Mouse (Mus musculus) CD4-positive helper T cell, adult 2 months (primary cell): ENCODE measurements at regions not wholly inside any gene's neighbourhood (a gene's known extent, or its start where the extent isn't known, plus 50 kb on each side); places are given as distances from the start of the nearest gene placed in this dataset.

Experiments
- DNase-seq: peaks from one replicate; pipeline ENCODE4 v3.0.0-alpha.2; 2012; ENCODE audit warnings: low read depth, missing footprints, low spot score

GRCm38 (mm10) chr4:34105251-34105650 is 55.3 kb upstream of the Spaca1 start:
- no peak for DNase-seq

DNA sequence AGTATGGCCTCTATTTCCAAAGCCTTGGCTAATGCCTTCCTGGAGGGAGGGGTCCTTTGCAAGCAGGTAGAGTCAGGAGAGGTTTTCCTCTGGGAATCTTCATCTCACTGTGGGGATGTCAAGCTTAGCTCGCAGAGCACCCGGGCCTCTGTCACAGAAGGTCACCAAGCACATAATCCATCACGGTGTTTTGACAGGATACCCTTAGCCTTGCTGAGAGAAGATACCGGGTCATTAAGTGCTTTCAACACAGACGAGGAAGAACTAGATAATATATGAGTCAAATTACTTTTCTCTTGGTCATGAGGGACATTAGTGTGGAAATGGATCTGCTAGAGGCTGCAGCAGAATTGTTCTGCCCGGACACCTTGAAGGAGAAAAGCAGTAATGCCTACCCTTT is 64.3 kb upstream of the Spaca1 start:
- DNase-seq, result no peak

GRCm38 (mm10) chr4:34117086-34117485 is 67.1 kb upstream of the Spaca1 start:
- no peak for DNase-seq

DNA sequence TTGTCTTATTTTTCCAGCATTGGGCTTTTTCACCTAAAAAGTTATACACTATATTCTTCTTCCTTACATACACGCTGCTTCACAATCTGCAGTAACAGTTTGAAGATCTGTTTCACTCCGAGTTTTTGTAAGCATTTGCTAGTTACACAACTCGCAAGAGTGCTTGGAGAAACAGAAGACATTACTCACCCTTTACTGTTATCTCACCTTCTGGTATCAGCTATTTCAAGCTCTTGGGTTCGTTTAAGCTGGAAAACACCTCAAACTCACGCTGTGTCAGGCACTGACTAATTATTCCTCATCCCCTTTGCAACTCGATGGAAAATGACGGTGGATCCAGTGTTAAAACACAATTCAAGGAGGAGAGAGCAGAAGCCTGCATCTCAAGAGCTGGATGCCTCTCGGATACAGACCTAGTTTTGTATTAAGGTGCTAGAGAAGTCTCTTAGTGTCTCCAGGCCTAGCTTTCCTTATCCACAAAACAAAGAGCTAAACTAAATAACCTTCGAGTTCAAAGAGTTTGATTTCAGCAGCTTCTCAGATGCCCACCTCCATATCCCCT is 73.0 kb upstream of the Spaca1 start:
- DNase-seq, result no peak

DNA sequence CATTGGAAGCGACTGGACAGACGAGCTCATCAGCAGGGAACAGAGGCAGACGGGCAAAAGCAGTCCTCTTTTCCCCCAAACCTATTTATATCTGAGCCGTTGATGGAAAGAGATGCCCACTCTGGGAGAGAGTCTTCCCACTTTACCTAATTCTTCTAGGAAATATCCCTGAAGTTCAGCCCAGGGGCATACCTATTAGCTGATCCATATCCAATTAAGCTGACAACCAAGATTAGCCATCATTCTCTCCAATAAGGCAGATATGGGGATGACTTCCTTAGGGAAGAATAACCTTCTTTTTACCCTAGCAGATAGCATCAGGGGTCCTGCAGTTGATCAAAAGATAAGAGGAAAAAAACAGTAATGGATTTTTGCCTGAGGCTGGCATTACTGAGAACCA is 78.2 kb upstream of the Spaca1 start:
- no peak for DNase-seq

DNA sequence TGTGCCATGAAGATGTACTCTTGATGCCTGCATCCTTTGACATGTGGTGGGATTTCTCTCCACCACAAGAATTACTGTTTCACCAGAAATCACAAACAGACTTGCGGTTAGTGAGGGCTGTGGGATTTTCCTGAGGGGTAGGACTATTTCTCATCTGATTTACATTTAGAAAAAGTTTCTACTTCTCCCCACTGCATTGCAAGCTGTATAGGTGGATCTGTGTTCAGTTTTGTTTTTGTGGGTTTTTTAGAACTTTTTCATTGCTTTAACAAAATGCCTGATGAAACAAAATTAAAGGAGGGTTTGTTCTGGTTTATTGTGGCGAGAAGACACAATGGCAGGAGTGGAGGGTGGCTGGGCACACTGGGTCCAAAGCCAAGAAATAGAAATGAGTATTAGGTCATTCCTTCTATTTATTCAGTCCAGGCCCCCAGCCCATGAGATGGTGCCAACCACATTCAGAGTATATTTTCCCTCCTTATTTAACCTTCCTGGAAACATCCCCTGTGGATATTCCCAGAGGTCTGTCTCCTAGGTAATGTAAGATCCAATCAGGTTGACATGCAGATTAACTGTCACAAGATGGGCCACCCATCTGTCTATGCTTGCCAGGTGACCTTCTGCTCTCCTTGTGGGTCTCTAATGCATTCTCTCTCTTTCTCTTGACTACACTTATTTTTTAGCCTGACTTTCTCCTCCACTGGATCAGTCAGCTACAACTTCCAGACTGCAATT is 96.3 kb upstream of the Spaca1 start:
- DNase-seq, result no peak

- DNase-seq, result no peak
Measured at GRCm38 (mm10) chr4:34148956-34149739, 99.2 kb upstream of the Spaca1 start.

DNA sequence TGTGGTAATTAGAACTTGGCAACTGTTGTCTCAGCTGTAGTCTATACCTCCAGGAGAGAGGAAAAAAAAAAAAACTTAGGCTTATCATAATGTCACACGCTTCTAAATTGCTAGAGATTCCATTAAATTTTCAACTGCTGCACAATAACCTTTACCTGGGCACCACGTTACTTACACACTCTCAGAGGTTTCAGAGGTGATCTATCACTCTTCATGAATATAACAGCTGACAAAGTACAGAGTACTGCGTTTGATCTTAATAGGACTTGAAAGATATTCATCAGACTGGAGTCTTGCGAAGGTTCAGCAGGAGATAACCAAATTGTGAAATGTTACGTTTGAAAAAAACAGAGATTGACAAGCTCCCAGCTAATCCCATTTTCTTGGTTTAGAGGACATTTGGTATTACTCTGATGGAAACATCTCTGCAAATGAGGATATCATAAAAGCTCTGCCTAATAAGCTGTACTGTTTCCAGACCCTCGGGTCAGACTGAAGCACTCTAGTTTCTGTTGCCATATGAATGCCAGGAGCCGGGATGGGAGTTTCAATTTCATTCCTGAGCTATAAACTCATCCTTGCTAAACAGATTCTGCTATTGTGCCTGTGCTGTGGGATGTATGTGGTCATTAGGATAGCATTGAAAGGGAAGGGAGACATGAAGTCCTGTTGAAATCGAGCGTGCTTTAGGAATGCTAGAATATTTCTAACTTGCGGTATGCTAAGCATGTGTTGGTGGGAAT is 101.8 kb upstream of the Spaca1 start:
- DNase-seq, result no peak

DNA sequence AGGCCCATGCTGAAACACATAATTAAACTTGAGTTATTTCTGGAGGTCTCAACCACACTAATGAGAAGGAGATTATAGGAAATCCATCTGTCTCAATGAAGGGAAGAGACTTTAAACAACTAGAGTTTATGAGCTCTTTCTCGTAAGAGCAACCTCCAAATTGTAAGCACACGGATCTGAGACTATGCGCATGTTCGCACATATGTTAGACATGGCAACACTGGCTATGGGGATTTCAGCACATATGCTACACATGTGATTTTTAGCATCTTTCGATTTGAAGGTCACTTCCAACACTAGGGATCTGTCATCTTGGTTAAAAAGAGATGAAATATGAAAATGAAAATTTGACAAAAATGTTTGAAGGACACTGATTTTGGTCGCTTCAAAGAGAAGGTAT is 105.5 kb upstream of the Spaca1 start:
- DNase-seq, result no peak

DNA sequence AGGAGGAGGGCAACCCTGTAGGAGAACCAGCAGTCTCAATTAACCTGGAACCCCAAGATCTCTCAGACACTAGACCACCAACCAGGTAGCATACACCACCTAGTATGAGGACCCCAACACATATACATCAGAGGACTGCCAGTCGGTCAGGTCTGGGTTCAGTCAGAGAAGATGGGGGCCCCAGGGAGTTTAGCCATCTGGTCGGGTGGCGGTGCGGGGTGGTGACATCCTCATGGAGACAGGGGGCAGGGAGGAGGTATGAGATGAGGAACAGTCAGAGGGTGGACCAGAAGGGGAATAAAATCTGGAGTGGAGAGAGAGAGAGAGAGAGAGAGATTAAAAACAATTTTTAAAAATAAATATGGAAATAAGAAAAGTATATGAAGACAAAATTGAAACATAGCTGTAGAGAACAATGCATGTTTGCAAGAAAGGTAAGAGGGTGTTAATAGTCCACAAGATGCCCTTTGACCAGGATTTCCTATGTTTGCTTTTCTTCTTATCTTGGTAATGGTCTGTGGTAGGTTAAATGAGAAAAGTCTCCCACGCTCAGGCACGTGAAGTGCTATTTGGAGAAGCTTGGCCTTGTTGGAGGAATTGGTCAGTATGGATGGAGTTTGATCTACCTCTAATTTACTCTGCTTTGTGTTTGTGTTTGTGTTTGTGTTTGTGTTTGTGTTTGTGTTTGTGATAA is 108.0 kb upstream of the Spaca1 start:
- DNase-seq, result no peak

DNA sequence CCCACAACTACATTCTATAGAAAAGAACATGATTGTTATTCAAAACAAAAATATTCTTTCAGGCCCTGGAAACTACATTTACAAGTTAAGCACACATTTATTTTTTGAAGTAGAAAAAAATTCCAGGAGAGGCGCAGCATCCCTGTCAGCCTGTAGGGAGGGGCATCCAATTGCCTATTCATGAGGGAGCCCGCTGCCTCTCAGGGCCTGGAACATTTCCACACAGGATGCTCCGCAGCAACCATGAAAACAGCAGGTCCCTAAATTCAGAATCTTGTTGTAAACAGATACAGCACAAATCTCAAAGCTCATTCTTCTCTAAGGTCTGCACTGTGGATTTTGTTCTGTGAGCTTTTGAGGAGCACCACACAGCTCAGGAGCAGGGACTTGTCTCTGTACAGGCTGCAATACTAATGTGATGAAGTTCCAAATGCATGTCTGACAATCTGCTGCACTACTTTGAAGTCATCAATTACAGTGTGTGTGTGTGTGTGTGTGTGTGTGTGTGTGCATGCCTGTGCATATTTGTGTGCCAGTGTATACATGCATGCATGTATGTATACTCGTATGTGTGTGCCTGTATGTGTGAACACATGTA is 121.4 kb upstream of the Spaca1 start:
- no peak for DNase-seq

GRCm38 (mm10) chr4:34172000-34172399 is 122.0 kb upstream of the Spaca1 start:
- no peak for DNase-seq

- DNase-seq, result no peak
Measured at GRCm38 (mm10) chr4:34177421-34177820, 127.4 kb upstream of the Spaca1 start.

DNA sequence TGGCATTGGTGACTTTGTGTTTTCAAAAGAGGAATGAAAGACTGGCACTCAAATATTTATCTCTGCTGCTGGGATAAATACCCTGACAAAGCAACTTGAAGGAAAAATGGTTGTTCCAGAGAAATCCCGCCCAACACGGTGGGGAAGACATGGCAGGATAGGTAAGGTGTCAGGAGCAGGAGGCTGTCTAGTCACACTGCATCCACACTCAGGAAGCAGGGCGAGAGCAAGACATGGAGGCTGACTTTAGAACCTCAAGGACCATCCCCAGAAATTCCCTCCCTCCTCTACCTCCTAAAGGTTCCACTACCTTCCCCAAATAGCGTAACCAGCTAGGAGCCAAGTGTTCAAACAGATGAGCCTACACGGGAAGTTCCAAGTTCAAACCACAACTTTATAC is 136.5 kb upstream of the Spaca1 start:
- no peak for DNase-seq

DNA sequence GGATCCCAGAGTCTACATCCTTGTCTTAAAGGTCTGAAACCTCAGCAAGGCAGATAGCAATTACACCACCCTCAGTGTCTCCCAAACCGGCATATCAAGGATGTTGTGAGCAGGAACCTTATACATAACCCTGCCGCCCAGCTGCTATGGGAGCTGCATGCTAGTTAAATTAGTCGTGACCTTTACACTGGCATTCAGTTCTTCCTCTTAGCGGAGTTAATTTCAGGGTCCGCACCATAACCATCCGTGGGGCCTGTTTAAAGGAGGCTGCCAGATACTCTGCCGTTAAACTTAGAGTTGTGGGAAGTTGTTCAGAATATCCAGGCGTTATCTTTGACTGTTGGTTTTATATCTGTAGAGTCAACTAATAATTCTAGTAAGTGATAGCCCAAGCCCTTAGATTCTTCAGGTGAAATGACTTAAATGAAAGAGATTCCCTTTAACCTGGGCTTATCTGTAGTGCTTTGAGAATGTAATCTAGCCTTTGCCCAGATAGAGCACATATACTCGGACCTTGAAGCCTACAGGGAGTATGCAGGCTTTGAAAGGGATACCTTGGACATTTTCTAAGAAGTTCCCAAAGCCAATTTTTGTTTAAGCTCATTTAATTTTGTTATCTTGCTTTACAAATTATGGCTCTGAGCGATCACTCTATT is 153.3 kb upstream of the Spaca1 start:
- DNase-seq, result no peak

DNA sequence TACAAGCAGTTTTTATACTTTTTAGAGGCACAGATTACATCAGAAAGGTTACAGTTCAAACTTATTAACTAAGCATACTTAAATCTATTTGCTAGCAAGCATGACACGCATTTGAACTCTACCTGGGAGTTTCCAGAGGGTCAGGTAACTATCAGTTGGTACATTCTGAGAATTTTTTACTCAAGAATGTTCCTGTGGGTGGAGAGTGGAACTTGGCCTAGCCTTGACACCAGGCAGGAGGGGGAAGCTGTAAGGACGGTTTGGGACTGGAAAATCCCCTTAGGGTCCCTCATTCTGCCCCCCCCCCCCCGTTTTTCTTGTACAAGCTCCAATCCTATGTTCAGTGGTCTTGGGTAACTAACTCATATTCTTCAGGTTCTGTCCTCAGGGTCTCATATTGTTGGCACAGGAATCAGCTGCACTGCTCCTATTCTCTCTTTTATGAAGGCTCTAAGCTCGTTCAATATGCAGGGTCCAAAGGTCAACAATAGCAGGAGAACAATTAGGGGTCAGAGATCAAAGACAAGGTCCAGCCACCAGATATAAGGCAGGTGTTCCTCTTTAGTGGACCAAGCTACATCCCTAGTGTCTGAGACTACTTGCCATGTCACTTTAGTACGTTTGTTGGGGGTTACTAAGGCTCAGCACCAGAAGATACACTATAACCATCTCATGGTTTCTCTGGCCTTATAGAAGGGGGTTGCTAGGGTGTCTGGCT is 159.3 kb upstream of the Spaca1 start:
- no peak for DNase-seq

- DNase-seq, result no peak
Measured at GRCm38 (mm10) chr4:34213731-34214130, 163.7 kb upstream of the Spaca1 start.

DNA sequence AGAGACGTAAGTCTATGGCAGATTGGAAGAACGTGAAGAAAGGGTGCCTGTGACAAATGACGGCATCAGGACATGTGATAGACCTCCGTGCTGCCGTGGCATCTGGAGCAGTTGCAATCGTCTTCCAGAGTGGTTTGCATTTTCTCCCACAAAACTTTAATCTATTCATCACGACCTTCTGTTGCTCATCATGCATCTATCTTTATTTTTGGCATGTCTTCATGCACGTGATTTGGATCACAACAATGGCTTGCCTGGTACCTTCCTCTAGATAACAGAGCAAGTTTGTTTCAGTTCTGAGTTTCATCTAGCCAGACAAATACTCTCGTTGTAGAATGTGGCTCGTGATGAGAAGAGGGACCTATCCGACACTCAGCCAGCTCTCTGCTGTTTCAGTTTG is 164.4 kb upstream of the Spaca1 start:
- no peak for DNase-seq

DNA sequence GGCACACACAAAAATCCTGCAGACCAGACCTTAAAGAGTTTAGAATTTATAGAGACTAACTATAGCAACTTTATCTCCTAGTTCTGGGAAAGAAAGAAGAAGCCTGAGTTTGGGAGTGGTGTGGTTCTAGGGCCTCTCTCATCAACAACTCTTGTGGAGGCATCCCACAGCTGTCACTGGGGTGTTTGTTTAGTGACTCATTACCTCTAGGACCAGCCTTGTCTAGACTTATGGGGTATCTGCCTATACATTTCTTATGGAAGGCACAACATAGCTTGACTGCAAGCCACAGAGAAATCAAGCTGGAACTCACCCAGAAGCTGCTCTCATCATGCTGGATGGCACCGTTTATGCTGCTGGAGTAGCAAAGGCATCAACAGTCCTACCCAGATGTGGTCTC is 171.9 kb upstream of the Spaca1 start:
- no peak for DNase-seq
